Mouse (Mus musculus): Measurements from ENCODE around the gene Med13l.

- TF ChIP-seq CTCF (IDR thresholded peaks at IDR 0.05; ENCODE audit: low read depth, low read length) (no peak), POLR2A (IDR thresholded peaks at IDR 0.05; ENCODE audit: extremely low read depth, insufficient read depth, low read length) (no peak)
These were observed 144.5 kb downstream of the Med13l start for GRCm38 (mm10) chr5:118704960-118705359.

Data from liver, adult 2 months (tissue).